Mouse (Mus musculus) R1 (cell line): ENCODE results near the gene Hsp90ab1.

Experiments
- DNase-seq: peaks from one replicate; pipeline ENCODE4 v3.0.0-alpha.2; 2018; ENCODE audit warnings: low read depth, low spot score

Hsp90ab1 gene

GRCm38 (mm10) chr17:45557998-45558862 is 14.8 kb downstream of the Hsp90ab1 start:
- DNase-seq = no peak

- DNase-seq = no peak
These were observed 15.7 kb downstream of the Hsp90ab1 start for GRCm38 (mm10) chr17:45557246-45557824.

- DNase-seq = no peak
These were observed 16.4 kb downstream of the Hsp90ab1 start for GRCm38 (mm10) chr17:45556514-45557245.

GRCm38 (mm10) chr17:45556107-45556489 is 17.0 kb downstream of the Hsp90ab1 start:
- DNase-seq = no peak

- DNase-seq = peak; percentile 92
These were observed 17.5 kb downstream of the Hsp90ab1 start, which contains the start of gene Nfkbie for GRCm38 (mm10) chr17:45555452-45556106. Nfkbie (plus strand) TSS chr17:45555703.

- DNase-seq = no peak
These were observed 18.7 kb downstream of the Hsp90ab1 start for GRCm38 (mm10) chr17:45554420-45554819.

GRCm38 (mm10) chr17:45553065-45553464 is 20.0 kb downstream of the Hsp90ab1 start:
- no peak for DNase-seq

- DNase-seq = peak; percentile 87
These were observed 21.1 kb downstream of the Hsp90ab1 start for GRCm38 (mm10) chr17:45551816-45552451.

GRCm38 (mm10) chr17:45551249-45551796 is 21.7 kb downstream of the Hsp90ab1 start:
- DNase-seq = no peak

- no peak for DNase-seq
These were observed 22.8 kb downstream of the Hsp90ab1 start for GRCm38 (mm10) chr17:45550253-45550652.

GRCm38 (mm10) chr17:45549617-45550181 is 23.4 kb downstream of the Hsp90ab1 start, which contains the start of gene Tmem151b:
Tmem151b (minus strand) TSS chr17:45549677.
- peak; percentile 49 for DNase-seq

- peak; percentile 90 for DNase-seq
These were observed 24.2 kb downstream of the Hsp90ab1 start for GRCm38 (mm10) chr17:45548541-45549512.

- no peak for DNase-seq
These were observed 25.4 kb downstream of the Hsp90ab1 start for GRCm38 (mm10) chr17:45547461-45548190.

GRCm38 (mm10) chr17:45546941-45547340 is 26.1 kb downstream of the Hsp90ab1 start:
- no peak for DNase-seq

- DNase-seq = peak; percentile 53
These were observed 27.7 kb downstream of the Hsp90ab1 start for GRCm38 (mm10) chr17:45545278-45545961.

- DNase-seq = no peak
These were observed 28.2 kb downstream of the Hsp90ab1 start for GRCm38 (mm10) chr17:45544873-45545277.

- peak; percentile 94 for DNase-seq
These were observed 28.8 kb downstream of the Hsp90ab1 start for GRCm38 (mm10) chr17:45544001-45544872.
